Mouse (Mus musculus) adipose tissue, adult 10 weeks (tissue): Measurements from ENCODE around the gene Mplkip. TPM values are rescaled to one million over a fixed set of nuclear protein-coding genes. Genes with fewer than 3 reads are reported as not detected.

Source experiments
- polyA plus RNA-seq: library from polyadenylated mRNA; stranded (reverse); fragments of 350-450 nt; fragmentation: Illumina TruSeq; extraction: RNeasy Lipid Tissue Mini Kit (QIAGEN cat#74804); gene quantifications from one replicate; pipeline ENCODE4 v1.2.3, GENCODE M21; 2014; ENCODE audit warnings: low read depth, low replicate concordance

Mplkip gene
- 27.4 TPM for polyA plus RNA-seq

GRCm38 (mm10) chr13:17694911-17695699 lies at the start of gene Mplkip, which contains the start of gene Sugct:
TSS of gene Mplkip (plus strand) at chr13:17695192.
TSS of gene Sugct (minus strand) at chr13:17695553.

Other genes with a start within 250 kb of the Mplkip start
- gene Sugct, start 361 bp downstream of the Mplkip start, polyA plus RNA-seq = 9.9 TPM
- 31.2 TPM for gene Cdk13, start 109.9 kb downstream of the Mplkip start, polyA plus RNA-seq
- gene Rala, start 249.0 kb downstream of the Mplkip start, polyA plus RNA-seq = 32.1 TPM